Comparison of ENCODE assay signal across 9 mouse cellular contexts in the genomic region with DNA sequence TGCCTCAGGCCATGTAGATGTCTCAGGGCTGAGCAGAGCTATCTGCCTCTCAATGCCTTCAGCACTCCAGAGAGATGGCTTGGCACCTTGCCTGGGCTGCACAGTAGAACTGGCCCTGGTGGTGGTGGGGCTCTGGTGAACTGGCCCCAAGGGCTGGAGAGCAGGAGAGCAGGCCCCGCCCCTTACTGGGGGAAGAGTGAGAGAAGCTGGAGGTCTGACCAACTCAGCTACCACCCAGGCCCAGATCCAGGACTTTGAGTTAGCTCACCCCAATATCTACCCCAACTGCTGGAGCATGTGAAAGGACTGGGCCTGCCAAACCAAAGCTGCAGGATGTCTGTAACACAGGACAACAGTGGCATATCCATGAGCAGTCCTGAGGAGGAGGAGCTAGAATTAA. TPM values are rescaled to one million over a fixed set of nuclear protein-coding genes. Genes with fewer than 3 reads are reported as not detected.
DNase-seq lines count a peak whose midpoint lies in the region; ATAC-seq lines count a peak whose summit lies in the region.
"Had no signal": no experiment of that assay in that cellular context is flagged by ENCODE, and none has a peak within 500 bp of the region (broad histone marks: within the 10 kb centered on the region; RNA-seq: fewer than 3 reads in every experiment).

No protein-coding gene starts in this region.

- no peak overlapping the region for H3K9ac ChIP-seq in heart, embryonic 12.5 days
- H3K9ac ChIP-seq in limb, embryonic 15.5 days, result no peak overlapping the region

- peaks cover 30% of the 10 kb centered on the region for H3K4me1 ChIP-seq in heart, embryonic 12.5 days (replicated peaks)
- H3K4me1 ChIP-seq in limb, embryonic 15.5 days, result peaks cover 29% of the 10 kb centered on the region

- H3K9me3 ChIP-seq in heart, embryonic 12.5 days (replicated peaks), result peaks cover 3% of the 10 kb centered on the region; the same call in 1 of the 2 replicates
- H3K9me3 ChIP-seq in limb, embryonic 15.5 days, result no peaks in the 10 kb centered on the region

- peak; percentile 83 for ATAC-seq in heart, embryonic 12.5 days (ENCODE audit: insufficient number of reproducible peaks, low FRiP score)
- ATAC-seq in limb, embryonic 15.5 days (ENCODE audit: insufficient number of reproducible peaks, low FRiP score, low TSS enrichment, low read depth), result no peak
- no peak for ATAC-seq in inflammation-experienced regulatory T-cells, adult 6 months

- H3K4me2 ChIP-seq in heart, embryonic 12.5 days, result no peak overlapping the region
- no peak overlapping the region for H3K4me2 ChIP-seq in limb, embryonic 15.5 days

- WGBS in heart, embryonic 12.5 days, result 75% methylated on average over 1 of the region's 1 CpGs
- WGBS in limb, embryonic 15.5 days, result 80% methylated on average over 1 of the region's 1 CpGs

- peak; percentile 35 to 55 for DNase-seq in kidney, postnatal 25 days
- DNase-seq in kidney, adult 18-20 months, result no peak
- peak; percentile 91 for DNase-seq in 3T3-L1 (ENCODE audit: low read depth, low spot score)
- peak; percentile 51 to 76 for DNase-seq in adrenal gland, postnatal 36 days
- no peak for DNase-seq in thymus, postnatal 0 days (ENCODE audit: low spot score)

- no peak overlapping the region for H3K4me3 ChIP-seq in heart, embryonic 12.5 days
- H3K4me3 ChIP-seq in limb, embryonic 15.5 days, result no peak overlapping the region

- H3K36me3 ChIP-seq in heart, embryonic 12.5 days, result no peaks in the 10 kb centered on the region
- no peaks in the 10 kb centered on the region for H3K36me3 ChIP-seq in limb, embryonic 15.5 days

- H3K27ac ChIP-seq in heart, embryonic 12.5 days (ENCODE audit: poor library complexity, severe bottlenecking), result peak overlapping the region; percentile 24; the same call in 1 of the 2 replicates
- peak overlapping the region; percentile 22; the same call in 1 of the 2 replicates for H3K27ac ChIP-seq in limb, embryonic 15.5 days
- H3K27ac ChIP-seq: macrophage had no signal

- H3K27me3 ChIP-seq in heart, embryonic 12.5 days (replicated peaks), result no peaks in the 10 kb centered on the region
- no peaks in the 10 kb centered on the region for H3K27me3 ChIP-seq in limb, embryonic 15.5 days

RNA-seq across cellular contexts. Expression of a gene that starts 33.7 kb away (rescaled TPM):
- total RNA-seq in adrenal gland, postnatal 36 days (2021), result 100 to 1,000 TPM; 105 to 134 TPM
- polyA plus RNA-seq in heart, embryonic 12.5 days (2016; fragmentation: Nextera tagmentation; extraction: Ambion mirVana), result 191 and 206 TPM in 2 replicates
- 136 and 155 TPM in 2 replicates for polyA plus RNA-seq in limb, embryonic 15.5 days (2015; fragmentation: Nextera tagmentation; extraction: Ambion mirVana)
- polyA plus RNA-seq in thymus, postnatal 0 days (2015; fragmentation: Nextera tagmentation; extraction: Ambion mirVana), result 24.0 and 27.0 TPM in 2 replicates
- polyA plus RNA-seq in inflammation-experienced regulatory T-cells, adult 6 months (2017; shearing (Covaris generic)), result not detected
- polyA plus RNA-seq: macrophage had no signal

Comparison
In these comparisons a context has a peak if more than half of its experiments do, and no peak if none do; other contexts are left out.
1. DNase-seq: peak in kidney, postnatal 25 days (2 of 2), 3T3-L1 (single experiment) and adrenal gland, postnatal 36 days (2 of 2); none in kidney, adult 18-20 months (single experiment) and thymus, postnatal 0 days (single experiment).
2. RNA of a gene that starts 33.7 kb away (polyA plus RNA-seq): 191 to 206 TPM in heart, embryonic 12.5 days, 136 to 155 TPM in limb, embryonic 15.5 days and 24.0 to 27.0 TPM in thymus, postnatal 0 days; not detected in inflammation-experienced regulatory T-cells, adult 6 months; every median in the first group is over 10 times any median in the second.